ENCODE assay signal across 12 mouse cellular contexts in the genomic region with DNA sequence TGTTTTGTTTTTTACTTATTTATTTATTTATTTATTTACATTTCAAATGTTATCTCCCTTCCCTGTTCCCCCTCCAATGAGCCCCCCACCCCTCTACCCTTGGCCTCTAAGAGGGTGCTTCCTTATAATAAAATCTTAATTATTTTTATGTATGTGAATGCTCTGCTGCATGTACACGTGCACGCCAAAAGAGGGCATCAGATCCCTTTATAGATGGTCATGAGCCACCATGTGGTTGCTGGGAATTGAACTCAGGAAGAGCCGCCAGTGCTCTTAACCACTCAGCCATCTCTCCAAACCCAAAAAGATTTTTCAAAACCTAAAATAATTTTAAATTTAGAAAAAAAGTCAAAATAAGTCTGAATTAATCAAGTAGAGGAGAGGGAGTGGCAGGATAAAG. TPM values are rescaled to one million over a fixed set of nuclear protein-coding genes. Genes with fewer than 3 reads are reported as not detected.
DNase-seq lines count a peak whose midpoint lies in the region; ATAC-seq and TF ChIP-seq lines count a peak whose summit lies in the region.
"Had no signal": no experiment of that assay in that cellular context is flagged by ENCODE, and none has a peak within 500 bp of the region (broad histone marks: within the 10 kb centered on the region; RNA-seq: fewer than 3 reads in every experiment).

No protein-coding gene starts in this region.

- H3K36me3 ChIP-seq in MEL (ENCODE audit: control insufficient read depth in 1 of 2, insufficient read depth in 2 of 2, low read length in 2 of 2) = peaks cover 5 to 18% of the 10 kb centered on the region in 2 experiments
- no peaks in the 10 kb centered on the region for H3K36me3 ChIP-seq in liver, embryonic 14.5 days (replicated peaks; ENCODE audit: control insufficient read depth, insufficient read depth, low read depth)

- no peak for ATAC-seq in liver, embryonic 14.5 days (ENCODE audit: insufficient read depth)
- no peak for ATAC-seq in frontal cortex, adult (ENCODE audit: low TSS enrichment)

- TF ChIP-seq POLR2A in MEL (IDR thresholded peaks at IDR 0.05; ENCODE audit: control insufficient read depth in 1 of 2, insufficient read depth in 1 of 2, low read depth in 1 of 2, low read length in 2 of 2, poor library complexity in 1 of 2) = no peak

- H3K4me2 ChIP-seq in liver, embryonic 14.5 days (ENCODE audit: low read depth) = no peak overlapping the region

- peak; percentile 19 for DNase-seq in gastrocnemius, adult 2 months
- no peak for DNase-seq in gastrocnemius, postnatal 4 days (ENCODE audit: low spot score in 2 of 2)
- peak; percentile 18 for DNase-seq in 3134 (ENCODE audit: extremely low read depth, insufficient read length, low spot score)
- DNase-seq in MEL (ENCODE audit: low read depth, low spot score) = peak; percentile 32
- DNase-seq in liver, embryonic 14.5 days (ENCODE audit: low read depth in 3 of 3, low spot score in 3 of 3) = no peak
- DNase-seq in right cerebral cortex, adult 18-20 months = no peak
- no peak for DNase-seq in left cerebral cortex, postnatal 10 days (ENCODE audit: extremely low spot score in 1 of 2, low spot score in 2 of 2)
- DNase-seq: heart, adult 11 months; layer of hippocampus, postnatal 36 days; midbrain, embryonic 14.5 days; right cerebral cortex, postnatal 25 days had no signal

- no peak for TF ChIP-seq EP300 in MEL (IDR thresholded peaks at IDR 0.05; ENCODE audit: low read depth in 1 of 2, low read length in 2 of 2)
- no peak for TF ChIP-seq EP300 in liver, embryonic 14.5 days (IDR thresholded peaks at IDR 0.05; ENCODE audit: low read depth)

- 27% methylated on average over 3 of the region's 3 CpGs for WGBS in liver, embryonic 14.5 days (ENCODE audit: insufficient replicate concordance)

- no peak overlapping the region for H3K9ac ChIP-seq in MEL (ENCODE audit: control insufficient read depth, low read depth, low read length, poor library complexity, severe bottlenecking)
- H3K9ac ChIP-seq in liver, embryonic 14.5 days (replicated peaks) = no peak overlapping the region

- TF ChIP-seq RAD21 in MEL (IDR thresholded peaks at IDR 0.05; ENCODE audit: low read depth, low read length) = peak; percentile 61

- peaks cover 12% of the 10 kb centered on the region for H3K79me2 ChIP-seq in MEL (ENCODE audit: control insufficient read depth, insufficient read depth, low read length, poor library complexity)

- peak; percentile 60 for TF ChIP-seq CTCF in gastrocnemius, adult 2 months (IDR thresholded peaks at IDR 0.05)
- peak in 2 of 3 experiments; percentile 30 to 65; a peak in 4 of 6 replicates for TF ChIP-seq CTCF in MEL (IDR thresholded peaks at IDR 0.05 in 2 of 3, conservative IDR thresholded peaks at IDR 0.05 in 1 of 3; ENCODE audit: control insufficient read depth in 1 of 3, insufficient read depth in 1 of 3, low read depth in 2 of 3, low read length in 3 of 3, poor library complexity in 1 of 3, severe bottlenecking in 1 of 3)
- peak; percentile 71 for TF ChIP-seq CTCF in liver, embryonic 14.5 days (IDR thresholded peaks at IDR 0.05; ENCODE audit: low read depth)

- H3K4me1 ChIP-seq in MEL (ENCODE audit: control insufficient read depth in 1 of 2, insufficient read depth in 2 of 2, low read length in 2 of 2) = peaks cover 4 to 15% of the 10 kb centered on the region in 2 experiments; a peak in 3 of 4 replicates
- H3K4me1 ChIP-seq in liver, embryonic 14.5 days (replicated peaks; ENCODE audit: control insufficient read depth in 2 of 2, insufficient read depth in 2 of 2, low read length in 1 of 2) = no peaks in the 10 kb centered on the region

- H3K27me3 ChIP-seq in MEL (ENCODE audit: control insufficient read depth in 1 of 2, insufficient read depth in 2 of 2, low read length in 2 of 2) = no peaks in the 10 kb centered on the region
- no peaks in the 10 kb centered on the region for H3K27me3 ChIP-seq in liver, embryonic 14.5 days (ENCODE audit: control insufficient read depth, insufficient read depth, low read length)

- H3K27ac ChIP-seq in gastrocnemius, adult 2 months = no peak overlapping the region
- H3K27ac ChIP-seq in MEL (ENCODE audit: control insufficient read depth, low read depth, low read length) = no peak overlapping the region
- no peak overlapping the region for H3K27ac ChIP-seq in liver, embryonic 14.5 days

- no peaks in the 10 kb centered on the region for H3K9me3 ChIP-seq in MEL (replicated peaks; ENCODE audit: insufficient read depth, low read length)
- H3K9me3 ChIP-seq in liver, embryonic 14.5 days (ENCODE audit: control insufficient read depth, low read length) = no peaks in the 10 kb centered on the region

- intact Hi-C loops in gastrocnemius, adult 2 months (cut with DNase I) = loop anchor here (5.0 kb wide), 1 partner anchor 53 kb away; no protein-coding TSS in a partner anchor
- intact Hi-C loops in left cerebral cortex, postnatal 10 days (cut with DNase I) = no loop called here

- no peak overlapping the region for H3K4me3 ChIP-seq in gastrocnemius, adult 2 months
- no peak overlapping the region for H3K4me3 ChIP-seq in MEL (ENCODE audit: control insufficient read depth in 1 of 2, insufficient read depth in 1 of 2, low read depth in 2 of 2, low read length in 2 of 2)
- H3K4me3 ChIP-seq in liver, embryonic 14.5 days (ENCODE audit: insufficient read depth in 1 of 2, low read depth in 2 of 2, low read length in 2 of 2) = no peak overlapping the region

TF ChIP-seq in MEL, 35 proteins besides CTCF, POLR2A, EP300 and RAD21:
- no peak for TF ChIP-seq UBTF (IDR thresholded peaks at IDR 0.05; ENCODE audit: borderline replicate concordance, insufficient read depth, low read depth, low read length)
- no peak for TF ChIP-seq USF2 (IDR thresholded peaks at IDR 0.05; ENCODE audit: borderline replicate concordance in 1 of 2, insufficient read depth in 1 of 2, low read depth in 1 of 2, low read length in 2 of 2)
- no peak for TF ChIP-seq JUND (IDR thresholded peaks at IDR 0.05; ENCODE audit: low read depth, low read length)
- TF ChIP-seq E2F4 (IDR thresholded peaks at IDR 0.05; ENCODE audit: borderline replicate concordance, low read depth, low read length) = no peak
- no peak for TF ChIP-seq TCF12 (IDR thresholded peaks at IDR 0.05; ENCODE audit: low read depth, low read length)
- no peak for TF ChIP-seq ZKSCAN1 (IDR thresholded peaks at IDR 0.05; ENCODE audit: low read depth, low read length)
- peak; percentile 53; the same call in 1 of the 2 replicates for TF ChIP-seq MAX (IDR thresholded peaks at IDR 0.05; ENCODE audit: low read length)
- peak; percentile 55 for TF ChIP-seq ZC3H11A (IDR thresholded peaks at IDR 0.05; ENCODE audit: low read depth, low read length)
- peak; percentile 64 for TF ChIP-seq SMC3 (IDR thresholded peaks at IDR 0.05; ENCODE audit: low read depth, low read length)
- no peak for TF ChIP-seq TAL1 (IDR thresholded peaks at IDR 0.05; ENCODE audit: low read length)
- TF ChIP-seq MAZ (IDR thresholded peaks at IDR 0.05; ENCODE audit: low read depth, low read length) = no peak
- TF ChIP-seq USF1 (IDR thresholded peaks at IDR 0.05; ENCODE audit: low read depth, low read length) = 0 out of 2 replicates have a peak, but pooled peaks have one; percentile 16
- TF ChIP-seq MYC (IDR thresholded peaks at IDR 0.05; ENCODE audit: low read depth, low read length) = peak; percentile 77

RNA-seq across cellular contexts. Expression of a gene that starts 31.4 kb away (rescaled TPM):
- 1 to 10 TPM; 4.0 to 5.3 TPM for total RNA-seq in gastrocnemius, adult 2 months (2021)
- 10 to 100 TPM in 1 of 2 experiments, 1 to 10 TPM in 1; 7.7 to 11.7 TPM for total RNA-seq in gastrocnemius, postnatal 4 days (2021)
- 41.7 and 44.3 TPM in 2 replicates for total RNA-seq in MEL (2012; rRNA removed)
- 10 to 100 TPM in 1 of 2 experiments, not detected in 1; 17.2 TPM for polyA plus RNA-seq in MEL (2012; ENCODE audit: insufficient read depth in 1 of 2, insufficient read length in 2 of 2, low read depth in 1 of 2, low replicate concordance in 2 of 2, missing spikeins in 1 of 2)
- polyA plus RNA-seq in liver, embryonic 14.5 days (2012; rRNA removed) = 7.5 and 13.8 TPM in 2 replicates
- polyA plus RNA-seq in liver, embryonic 14.5 days (2014; fragmentation: Nextera tagmentation; extraction: Ambion mirVana) = 24.0 and 26.5 TPM in 2 replicates
- 10 to 100 TPM; 14.5 to 16.1 TPM for total RNA-seq in left cerebral cortex, postnatal 10 days (2021)

Comparison
In these comparisons a context has a peak if more than half of its experiments do, and no peak if none do; other contexts are left out.
1. DNase-seq: peak in gastrocnemius, adult 2 months (single experiment), 3134 (single experiment) and MEL (single experiment); none in gastrocnemius, postnatal 4 days (0 of 2), liver, embryonic 14.5 days (0 of 3), right cerebral cortex, adult 18-20 months (single experiment) and left cerebral cortex, postnatal 10 days (0 of 2).
2. Peak in every context shown above with its lines, with median percentiles within 50 percentile points of each other: CTCF ChIP-seq.